Comparison of ENCODE assay signal across 8 mouse cellular contexts in the genomic region with DNA sequence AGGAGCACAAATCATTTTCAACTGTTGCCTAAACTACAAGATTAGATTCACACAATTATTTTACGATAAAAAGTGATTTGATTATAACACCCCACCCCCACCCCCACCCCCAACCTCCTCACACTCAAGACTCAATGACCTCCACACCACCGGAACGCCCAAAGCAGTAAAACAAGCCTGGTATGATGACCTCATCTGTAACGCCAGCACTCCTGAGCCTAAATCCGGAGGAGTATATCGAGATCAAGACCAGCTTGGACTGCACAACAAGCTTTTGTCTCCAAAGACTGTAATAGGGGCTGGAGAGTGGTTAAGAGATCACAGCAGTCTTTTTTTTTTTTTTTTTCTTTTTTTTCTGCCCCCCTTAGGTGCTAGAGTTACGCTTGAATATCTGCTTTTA. TPM values are rescaled to one million over a fixed set of nuclear protein-coding genes. Genes with fewer than 3 reads are reported as not detected.
DNase-seq lines count a peak whose midpoint lies in the region; ATAC-seq lines count a peak whose summit lies in the region.

No protein-coding gene starts in this region.

- ATAC-seq in forebrain, embryonic 15.5 days (replicated peaks): no peak
- ATAC-seq in embryonic facial prominence, embryonic 15.5 days (ENCODE audit: insufficient number of reproducible peaks, low FRiP score, low TSS enrichment, low read depth): no peak
- no peak for ATAC-seq in limb, embryonic 15.5 days (ENCODE audit: insufficient number of reproducible peaks, low FRiP score, low TSS enrichment, low read depth)

- H3K27me3 ChIP-seq in forebrain, embryonic 10.5 days (ENCODE audit: poor library complexity, severe bottlenecking): no peaks in the 10 kb centered on the region
- H3K27me3 ChIP-seq in forebrain, embryonic 15.5 days: no peaks in the 10 kb centered on the region
- no peaks in the 10 kb centered on the region for H3K27me3 ChIP-seq in embryonic facial prominence, embryonic 15.5 days
- H3K27me3 ChIP-seq in limb, embryonic 15.5 days: no peaks in the 10 kb centered on the region

- H3K9me3 ChIP-seq in forebrain, embryonic 10.5 days: no peaks in the 10 kb centered on the region
- H3K9me3 ChIP-seq in forebrain, embryonic 15.5 days: no peaks in the 10 kb centered on the region
- no peaks in the 10 kb centered on the region for H3K9me3 ChIP-seq in embryonic facial prominence, embryonic 15.5 days (replicated peaks)
- H3K9me3 ChIP-seq in limb, embryonic 15.5 days: no peaks in the 10 kb centered on the region

- no peak for DNase-seq in forebrain, embryonic 10.5 days (ENCODE audit: extremely low spot score, low spot score)
- DNase-seq in 3T3-L1 (ENCODE audit: low read depth, low spot score) (peak; percentile 75), adipocyte (ENCODE audit: low spot score) (no peak)
- no peak for DNase-seq in urinary bladder, postnatal 25 days (ENCODE audit: low spot score)
- DNase-seq in T-cell, adult 2 months (ENCODE audit: low spot score): no peak

- no peak overlapping the region; the same call in 1 of the 2 replicates for H3K4me2 ChIP-seq in forebrain, embryonic 15.5 days (replicated peaks)
- peak overlapping the region; percentile 24; the same call in 1 of the 2 replicates for H3K4me2 ChIP-seq in embryonic facial prominence, embryonic 15.5 days (replicated peaks)
- peak overlapping the region; percentile 24; the same call in 1 of the 2 replicates for H3K4me2 ChIP-seq in limb, embryonic 15.5 days

- peak overlapping the region; percentile 53 for H3K4me3 ChIP-seq in forebrain, embryonic 10.5 days
- no peak overlapping the region for H3K4me3 ChIP-seq in forebrain, embryonic 15.5 days
- H3K4me3 ChIP-seq in embryonic facial prominence, embryonic 15.5 days (replicated peaks): peak overlapping the region; percentile 21
- H3K4me3 ChIP-seq in limb, embryonic 15.5 days: peak overlapping the region; percentile 25; the same call in 1 of the 2 replicates

- no peak overlapping the region for H3K9ac ChIP-seq in forebrain, embryonic 15.5 days (replicated peaks)
- H3K9ac ChIP-seq in embryonic facial prominence, embryonic 15.5 days: no peak overlapping the region
- H3K9ac ChIP-seq in limb, embryonic 15.5 days: no peak overlapping the region

- peaks cover 39% of the 10 kb centered on the region for H3K4me1 ChIP-seq in forebrain, embryonic 10.5 days
- H3K4me1 ChIP-seq in forebrain, embryonic 15.5 days: peaks cover 4% of the 10 kb centered on the region; the same call in 1 of the 2 replicates
- H3K4me1 ChIP-seq in embryonic facial prominence, embryonic 15.5 days: peaks cover 3% of the 10 kb centered on the region; the same call in 1 of the 2 replicates
- H3K4me1 ChIP-seq in limb, embryonic 15.5 days: peaks cover 5% of the 10 kb centered on the region

- WGBS in forebrain, embryonic 10.5 days: 3% methylated on average over 7 of the region's 7 CpGs
- 5% methylated on average over 7 of the region's 7 CpGs for WGBS in forebrain, embryonic 15.5 days
- 7% methylated on average over 7 of the region's 7 CpGs for WGBS in embryonic facial prominence, embryonic 15.5 days
- WGBS in limb, embryonic 15.5 days: 5% methylated on average over 7 of the region's 7 CpGs

- H3K36me3 ChIP-seq in forebrain, embryonic 10.5 days (replicated peaks): no peaks in the 10 kb centered on the region
- no peaks in the 10 kb centered on the region for H3K36me3 ChIP-seq in forebrain, embryonic 15.5 days
- H3K36me3 ChIP-seq in embryonic facial prominence, embryonic 15.5 days: no peaks in the 10 kb centered on the region
- no peaks in the 10 kb centered on the region for H3K36me3 ChIP-seq in limb, embryonic 15.5 days

- no peak overlapping the region for H3K27ac ChIP-seq in forebrain, embryonic 10.5 days
- H3K27ac ChIP-seq in forebrain, embryonic 15.5 days (replicated peaks): no peak overlapping the region
- H3K27ac ChIP-seq in embryonic facial prominence, embryonic 15.5 days (replicated peaks): no peak overlapping the region
- H3K27ac ChIP-seq in limb, embryonic 15.5 days: no peak overlapping the region

RNA-seq across cellular contexts. Expression of a gene that starts 9.1 kb away (rescaled TPM):
- polyA plus RNA-seq in forebrain, embryonic 10.5 days (2016; fragmentation: Nextera tagmentation; extraction: Ambion mirVana): 24.3 and 26.8 TPM in 2 replicates
- polyA plus RNA-seq in forebrain, embryonic 15.5 days (2015; fragmentation: Nextera tagmentation; extraction: Ambion mirVana): 23.6 and 24.7 TPM in 2 replicates
- polyA plus RNA-seq in embryonic facial prominence, embryonic 15.5 days (2015; fragmentation: Nextera tagmentation; extraction: Ambion mirVana): 7.7 and 9.0 TPM in 2 replicates
- 7.8 and 8.8 TPM in 2 replicates for polyA plus RNA-seq in limb, embryonic 15.5 days (2015; fragmentation: Nextera tagmentation; extraction: Ambion mirVana)

RNA-seq across cellular contexts. Expression of a gene that starts 45.2 kb away (rescaled TPM):
- polyA plus RNA-seq in forebrain, embryonic 10.5 days (2016; fragmentation: Nextera tagmentation; extraction: Ambion mirVana): 0.09 TPM in 1 of 2 replicates, not detected in the other
- polyA plus RNA-seq in forebrain, embryonic 15.5 days (2015; fragmentation: Nextera tagmentation; extraction: Ambion mirVana): not detected in 2 replicates
- polyA plus RNA-seq in embryonic facial prominence, embryonic 15.5 days (2015; fragmentation: Nextera tagmentation; extraction: Ambion mirVana): 0.29 TPM in 2 replicates
- 0.15 and 0.20 TPM in 2 replicates for polyA plus RNA-seq in limb, embryonic 15.5 days (2015; fragmentation: Nextera tagmentation; extraction: Ambion mirVana)
